Mouse (Mus musculus) cerebellum, adult 11-12 months (tissue): Measurements from ENCODE around the gene Tmtc4.

Experiments
- DNase-seq: peaks from one replicate; pipeline ENCODE4 v3.0.0; 2022

The Tmtc4 gene

GRCm38 (mm10) chr14:122973091-122973490 lies 10.7 kb downstream of the Tmtc4 start:
- no peak for DNase-seq

GRCm38 (mm10) chr14:122968049-122968448 lies 15.8 kb downstream of the Tmtc4 start:
- DNase-seq: no peak

GRCm38 (mm10) chr14:122957941-122958340 lies 25.9 kb downstream of the Tmtc4 start:
- peak; percentile 97 for DNase-seq

- DNase-seq: peak; percentile 67
Measured at GRCm38 (mm10) chr14:122953331-122953730, 30.5 kb downstream of the Tmtc4 start.

DNA sequence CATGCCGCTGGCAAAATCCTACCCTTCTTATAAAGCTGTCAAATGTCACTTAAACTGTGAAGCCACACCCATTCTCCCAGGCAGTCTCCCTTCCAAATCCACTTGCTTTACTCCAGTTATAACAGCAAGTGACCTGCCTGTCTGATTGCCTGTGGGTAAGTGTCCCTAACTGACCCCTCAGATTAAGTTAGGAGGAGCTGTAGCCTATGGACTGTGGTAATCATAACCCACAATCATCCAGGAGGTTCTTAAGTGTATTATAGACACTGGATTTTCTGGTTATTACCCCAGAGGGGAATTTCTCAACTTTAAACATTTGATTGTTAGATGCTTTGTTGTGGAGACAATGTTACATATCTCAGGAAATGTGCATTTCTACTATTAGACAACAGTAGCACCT lies 31.3 kb downstream of the Tmtc4 start:
- no peak for DNase-seq

DNA sequence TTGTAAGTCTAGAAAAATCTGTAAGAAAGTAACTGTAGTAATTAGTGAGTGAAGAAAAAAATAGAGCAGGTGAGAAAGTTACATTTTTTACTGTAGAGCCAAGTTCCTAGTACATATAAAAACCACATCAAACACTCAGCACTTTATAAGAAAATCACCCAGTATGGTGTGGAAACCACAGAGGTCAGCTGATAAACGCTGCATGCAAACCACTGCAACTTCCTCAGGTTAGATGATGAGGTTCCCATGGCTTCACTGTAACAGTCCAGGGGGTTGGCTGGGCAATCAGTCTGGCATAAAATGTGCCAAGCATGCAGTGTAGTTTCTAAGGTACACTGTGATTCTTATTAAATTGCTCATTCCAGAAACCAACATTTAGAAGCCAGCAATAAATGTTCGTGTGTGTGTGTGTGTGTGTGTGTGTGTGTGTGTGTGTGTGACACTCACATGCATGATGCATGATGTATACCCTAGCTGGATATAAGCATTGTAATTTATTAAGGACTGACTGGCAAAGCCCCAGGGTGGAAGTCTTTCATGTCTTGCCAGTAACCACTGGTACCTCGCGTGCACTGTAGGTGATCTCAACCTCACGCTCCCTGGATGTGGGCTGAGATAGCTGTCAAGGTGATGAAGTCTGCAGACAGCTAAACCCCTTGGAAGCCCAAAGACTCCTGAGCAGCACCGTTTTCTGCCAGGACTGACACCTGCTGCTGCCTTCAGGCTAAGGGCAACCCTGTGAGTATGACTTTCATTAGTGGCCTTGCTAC lies 32.0 kb downstream of the Tmtc4 start:
- DNase-seq: no peak

- DNase-seq: no peak
Measured at GRCm38 (mm10) chr14:122950915-122951314, 32.9 kb downstream of the Tmtc4 start.

DNA sequence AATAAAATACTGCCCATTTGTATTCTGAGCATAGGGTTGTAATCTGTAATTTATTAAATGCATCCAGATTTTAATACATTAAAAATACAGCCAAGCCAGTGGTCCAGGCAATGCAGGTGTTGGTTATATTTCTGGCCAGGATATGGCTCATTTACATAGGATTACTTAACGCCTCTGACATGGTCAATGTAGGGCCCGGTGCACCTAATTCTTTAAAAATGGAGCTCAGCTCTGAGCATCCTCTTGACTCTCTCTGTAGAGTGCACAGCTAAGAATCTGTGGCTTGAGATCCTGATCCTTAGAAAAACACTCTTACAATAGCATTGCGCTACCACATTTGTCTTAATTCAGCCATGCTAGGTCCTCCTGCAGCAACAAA lies 40.4 kb downstream of the Tmtc4 start:
- no peak for DNase-seq

DNA sequence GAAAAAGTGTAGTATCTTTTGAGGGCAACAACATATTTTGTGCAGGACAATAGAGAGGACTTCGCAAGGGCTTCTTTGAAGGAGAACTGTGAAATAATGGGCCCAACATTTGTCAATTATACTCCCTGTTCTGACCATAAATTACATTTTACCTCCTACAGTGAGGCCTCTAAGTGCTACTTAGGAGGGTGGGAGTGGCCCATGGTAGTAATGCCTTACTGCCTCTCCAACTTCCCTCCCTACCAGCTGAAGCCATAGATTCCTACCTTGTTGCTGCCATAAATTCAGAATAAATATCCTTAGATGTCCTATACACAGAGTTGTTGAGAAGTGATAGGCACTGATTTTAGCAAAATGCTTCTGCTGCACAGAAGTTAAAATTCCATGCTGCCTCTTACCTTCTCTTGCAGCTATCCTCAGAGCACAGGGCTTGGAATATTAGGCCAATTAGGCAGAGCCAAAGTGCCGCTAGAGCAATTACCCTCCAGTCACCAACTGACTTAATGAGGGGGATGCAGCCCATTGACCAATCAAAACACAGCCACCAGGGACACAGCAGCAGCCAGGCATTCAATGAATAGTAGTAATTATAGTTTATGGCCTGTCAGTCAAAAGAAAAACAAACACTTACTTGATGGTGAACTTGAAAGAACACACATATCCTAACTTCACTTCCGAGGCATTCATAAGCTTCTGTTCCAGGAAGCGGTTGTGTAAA lies 40.9 kb downstream of the Tmtc4 start:
- no peak for DNase-seq

- no peak for DNase-seq
Measured at GRCm38 (mm10) chr14:122936460-122936859, 47.4 kb downstream of the Tmtc4 start.

- no peak for DNase-seq
Measured at GRCm38 (mm10) chr14:122920011-122920410, 63.8 kb downstream of the Tmtc4 start.

DNA sequence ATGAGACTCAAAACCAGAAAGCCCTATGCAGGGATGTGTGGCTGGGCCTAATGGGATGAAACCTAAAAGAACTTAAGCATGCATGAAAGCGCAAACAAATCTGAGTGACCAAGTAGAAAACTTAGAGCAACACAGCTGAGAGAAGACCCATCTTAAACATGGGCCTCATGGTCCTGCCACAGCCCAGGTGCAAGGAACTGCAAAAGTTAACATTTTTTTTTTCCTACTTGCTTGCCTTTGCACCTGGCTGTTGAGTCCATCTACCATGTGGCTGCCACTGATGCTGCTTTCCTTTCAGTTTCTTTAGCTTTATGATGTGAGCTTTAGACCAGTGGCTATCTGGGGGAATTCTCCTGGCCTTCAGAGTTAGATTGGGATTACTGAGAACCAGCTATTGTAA lies 66.2 kb downstream of the Tmtc4 start:
- DNase-seq: no peak

- DNase-seq: no peak
Measured at GRCm38 (mm10) chr14:122913657-122914056, 70.2 kb downstream of the Tmtc4 start, which contains the start of gene Ggact. TSS of gene Ggact (minus strand) at chr14:122913757.

- peak; percentile 83 for DNase-seq
Measured at GRCm38 (mm10) chr14:122912812-122913498, 70.9 kb downstream of the Tmtc4 start.

GRCm38 (mm10) chr14:122912137-122912536 lies 71.7 kb downstream of the Tmtc4 start:
- peak; percentile 9 for DNase-seq

DNA sequence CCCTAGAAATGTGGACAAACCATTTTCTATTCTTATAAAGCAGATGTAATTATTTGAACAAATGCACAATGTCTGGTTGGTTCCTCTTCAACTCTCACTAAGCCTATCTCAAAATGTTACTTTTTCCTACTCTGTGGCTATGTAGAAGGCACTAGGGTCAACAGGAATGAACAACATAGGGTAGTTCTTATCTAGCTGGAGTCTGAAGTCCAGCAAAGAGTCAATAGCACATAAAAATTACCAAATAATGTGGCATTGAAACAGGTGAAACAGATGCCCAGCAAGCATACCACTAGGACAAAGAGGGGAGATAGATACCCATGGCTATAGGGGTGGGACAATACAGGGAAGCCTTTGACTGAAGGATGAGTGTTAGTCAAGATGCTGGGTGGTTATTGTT lies 72.6 kb downstream of the Tmtc4 start:
- no peak for DNase-seq

DNA sequence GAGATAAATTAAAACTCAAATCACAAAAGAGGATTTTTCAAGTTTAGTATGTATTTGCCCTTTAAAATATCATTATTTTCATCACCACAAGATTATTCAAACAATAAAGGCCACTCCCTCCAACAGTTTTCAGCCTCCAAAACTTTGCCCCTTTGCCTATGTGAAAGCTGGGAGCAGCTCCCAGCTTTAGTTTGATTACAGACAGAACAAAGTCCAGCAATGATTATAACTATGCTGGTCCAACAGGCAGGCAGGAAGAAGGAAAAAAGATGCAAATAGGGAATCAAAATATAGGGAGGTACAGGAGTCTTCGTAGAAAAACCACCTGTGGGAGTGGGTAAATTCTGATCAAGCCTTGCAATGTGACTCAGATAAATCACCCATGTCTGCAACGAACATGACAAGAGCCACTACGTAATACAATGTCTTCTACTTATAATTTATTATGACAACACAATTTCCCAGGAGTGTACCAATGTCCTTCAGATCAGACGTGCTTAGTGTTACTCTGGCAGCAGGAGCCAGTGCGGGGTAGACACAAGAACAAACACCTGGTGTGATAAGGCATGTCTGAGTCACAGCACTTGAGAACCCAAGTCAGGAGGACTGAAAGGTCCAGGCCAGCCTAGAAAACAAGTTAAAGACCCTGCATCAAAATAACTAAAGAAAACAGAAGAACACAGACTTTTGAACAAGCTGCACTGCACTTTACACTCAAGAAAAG lies 74.3 kb downstream of the Tmtc4 start:
- DNase-seq: peak; percentile 10

DNA sequence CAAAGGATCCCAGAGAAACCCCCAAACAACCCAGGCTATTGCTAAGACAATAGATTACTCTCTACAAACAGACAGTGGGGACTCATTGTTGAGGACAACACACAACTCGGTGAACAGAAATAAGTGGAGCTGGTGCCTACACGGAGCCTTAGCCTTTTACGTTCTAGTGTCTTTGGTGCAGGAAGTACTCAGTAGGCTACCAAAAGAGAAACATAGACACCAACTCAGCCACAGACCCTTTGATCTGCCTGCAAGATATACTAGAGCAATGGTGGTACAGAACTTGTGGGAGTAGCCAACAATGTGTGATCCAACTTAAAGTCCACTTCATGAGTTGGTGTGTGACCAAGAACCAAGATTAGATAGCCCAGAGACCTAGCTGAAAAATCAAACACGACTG lies 75.8 kb downstream of the Tmtc4 start:
- DNase-seq: peak; percentile 6

DNA sequence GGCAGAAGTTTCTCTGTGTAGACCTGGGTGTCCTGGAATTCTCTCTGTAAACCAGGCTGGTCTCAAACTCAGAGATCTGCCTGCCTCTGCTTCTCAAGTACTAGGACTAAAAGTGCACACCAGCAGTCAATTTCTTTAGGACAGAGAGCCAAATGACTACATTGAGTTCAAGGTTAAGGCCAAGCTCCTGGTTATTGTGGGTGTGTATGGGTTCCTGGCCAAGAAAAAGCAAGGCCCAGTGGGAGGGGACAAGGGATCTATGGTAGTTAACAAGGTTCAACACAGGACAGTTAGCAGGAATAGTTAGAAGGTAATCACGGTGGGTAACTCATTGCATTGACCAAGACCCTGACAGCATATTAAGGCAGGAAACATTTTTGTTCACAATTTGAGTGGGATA lies 78.8 kb downstream of the Tmtc4 start:
- peak; percentile 27 for DNase-seq

GRCm38 (mm10) chr14:122903923-122904351 lies 79.9 kb downstream of the Tmtc4 start:
- no peak for DNase-seq

- peak; percentile 98 for DNase-seq
Measured at GRCm38 (mm10) chr14:122902884-122903283, 81.0 kb downstream of the Tmtc4 start.

- peak; percentile 78 for DNase-seq
Measured at GRCm38 (mm10) chr14:122902136-122902535, 81.7 kb downstream of the Tmtc4 start.

DNA sequence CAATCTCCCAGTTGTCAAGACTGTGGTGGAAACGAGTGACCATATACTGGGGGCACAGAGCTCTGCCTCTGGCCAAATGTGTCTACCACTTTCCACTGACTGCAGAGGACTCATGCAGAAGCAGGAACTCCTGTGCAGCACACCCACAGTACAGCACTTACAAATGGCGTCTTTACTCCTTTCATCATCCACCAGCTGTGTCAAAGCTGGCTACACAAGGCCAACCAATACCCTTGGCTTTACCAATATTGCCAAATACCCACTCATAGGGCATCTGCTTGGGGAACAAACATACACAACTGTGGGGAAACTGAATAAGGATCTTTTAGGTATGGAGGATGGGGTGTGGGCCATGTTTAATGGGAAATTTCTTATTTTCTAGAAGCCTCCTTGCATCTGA lies 82.1 kb downstream of the Tmtc4 start:
- DNase-seq: no peak
